Mouse (Mus musculus) spleen, postnatal 36 days (tissue): ENCODE data around the gene Mamdc2.

Source experiments
- DNase-seq, 2 experiments: peaks; one replicate each; pipeline ENCODE4 v3.0.0; 2022; ENCODE audit warnings: low spot score in 2 of 2, mixed read lengths in 1 of 2

The Mamdc2 gene

GRCm38 (mm10) chr19:23435731-23436130 is 12.5 kb downstream of the Mamdc2 start:
- DNase-seq = no peak

- no peak for DNase-seq
Observed at GRCm38 (mm10) chr19:23434433-23434832, 13.8 kb downstream of the Mamdc2 start.

GRCm38 (mm10) chr19:23417668-23418067 is 30.6 kb downstream of the Mamdc2 start:
- DNase-seq = no peak

GRCm38 (mm10) chr19:23410800-23411199 is 37.4 kb downstream of the Mamdc2 start:
- DNase-seq = no peak

DNA sequence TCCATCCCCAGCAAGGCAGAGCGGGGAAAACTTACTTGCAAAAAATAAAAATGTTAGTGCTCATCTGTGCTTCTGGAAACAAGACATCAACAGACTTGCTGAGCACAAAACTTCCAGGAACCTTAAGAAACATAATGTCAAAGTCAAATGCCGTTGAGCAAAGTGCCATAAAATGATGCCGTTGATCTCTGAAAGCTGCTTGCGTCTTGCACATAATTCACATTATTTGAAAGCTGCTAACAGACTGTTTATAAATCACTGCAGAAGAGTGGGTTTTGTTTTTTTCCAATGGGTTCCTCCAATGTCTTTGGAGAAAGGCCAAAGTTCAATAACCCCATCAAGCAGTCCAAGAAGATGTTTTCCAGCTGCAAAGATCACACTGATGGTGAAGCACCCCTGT is 37.9 kb downstream of the Mamdc2 start:
- no peak for DNase-seq

GRCm38 (mm10) chr19:23401469-23402135 is 46.6 kb downstream of the Mamdc2 start:
- DNase-seq = no peak

- no peak for DNase-seq
Observed at GRCm38 (mm10) chr19:23400485-23400884, 47.8 kb downstream of the Mamdc2 start.

DNA sequence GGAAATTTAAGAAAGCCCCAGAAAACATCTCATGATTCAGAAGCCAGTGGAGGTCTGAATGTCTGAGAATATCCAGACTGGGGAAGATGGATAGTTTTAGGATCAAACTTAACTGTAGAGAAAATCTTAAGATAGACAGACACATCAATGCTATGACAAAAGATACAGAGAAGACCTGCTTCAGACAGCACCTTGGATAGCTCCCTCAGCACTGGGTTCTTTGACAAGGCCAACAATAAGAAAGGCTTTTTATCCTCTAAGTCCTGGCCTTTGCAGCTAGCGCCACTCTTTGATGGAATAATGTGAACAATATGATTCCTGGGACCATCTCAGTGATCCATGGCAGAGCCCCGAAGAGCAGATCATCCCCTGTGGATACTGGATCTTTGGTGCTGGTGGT is 52.3 kb downstream of the Mamdc2 start:
- DNase-seq = no peak

GRCm38 (mm10) chr19:23394597-23394996 is 53.6 kb downstream of the Mamdc2 start:
- no peak for DNase-seq

DNA sequence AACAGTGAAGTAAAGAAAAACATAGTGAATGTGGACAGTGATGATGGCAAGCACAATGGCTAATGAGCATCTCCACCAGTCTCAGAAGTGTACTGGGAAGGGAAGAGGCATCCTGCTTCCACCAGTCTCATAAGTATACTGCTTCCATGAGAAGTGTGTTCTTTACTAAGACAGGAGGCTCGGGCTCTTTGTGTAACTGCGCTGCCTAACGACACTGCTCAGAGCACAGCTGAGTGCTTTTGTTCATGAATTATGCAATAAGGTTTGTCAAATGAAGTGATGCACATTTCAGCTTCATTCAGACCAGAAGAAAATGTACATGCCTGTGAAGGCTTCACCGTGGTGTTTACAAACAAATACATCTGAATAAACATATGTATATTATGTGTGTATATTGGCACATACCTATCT is 59.4 kb downstream of the Mamdc2 start:
- DNase-seq = no peak

- DNase-seq = no peak
Observed at GRCm38 (mm10) chr19:23388083-23388861, 60.0 kb downstream of the Mamdc2 start.

GRCm38 (mm10) chr19:23382396-23382795 is 65.8 kb downstream of the Mamdc2 start:
- no peak for DNase-seq

DNA sequence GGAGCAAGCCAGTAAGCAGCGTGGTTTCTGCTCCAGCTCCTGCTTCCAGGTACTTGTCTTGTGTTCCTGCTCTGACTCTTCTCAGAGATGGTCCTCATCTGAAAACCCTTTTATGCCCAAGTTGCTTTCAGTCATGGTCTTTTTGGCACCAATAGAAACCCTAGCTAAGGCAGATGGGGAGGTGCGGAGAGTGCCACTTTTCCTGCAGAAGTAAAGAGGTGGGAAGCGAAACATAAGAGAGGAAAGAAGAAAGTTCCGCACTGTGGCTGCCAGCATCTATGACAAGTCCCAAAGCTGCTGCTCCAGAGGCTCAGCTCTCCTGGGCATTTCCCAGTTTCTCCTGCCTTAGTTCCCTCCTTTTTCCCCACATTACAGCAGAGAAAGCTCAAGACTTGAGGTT is 67.3 kb downstream of the Mamdc2 start:
- no peak for DNase-seq

DNA sequence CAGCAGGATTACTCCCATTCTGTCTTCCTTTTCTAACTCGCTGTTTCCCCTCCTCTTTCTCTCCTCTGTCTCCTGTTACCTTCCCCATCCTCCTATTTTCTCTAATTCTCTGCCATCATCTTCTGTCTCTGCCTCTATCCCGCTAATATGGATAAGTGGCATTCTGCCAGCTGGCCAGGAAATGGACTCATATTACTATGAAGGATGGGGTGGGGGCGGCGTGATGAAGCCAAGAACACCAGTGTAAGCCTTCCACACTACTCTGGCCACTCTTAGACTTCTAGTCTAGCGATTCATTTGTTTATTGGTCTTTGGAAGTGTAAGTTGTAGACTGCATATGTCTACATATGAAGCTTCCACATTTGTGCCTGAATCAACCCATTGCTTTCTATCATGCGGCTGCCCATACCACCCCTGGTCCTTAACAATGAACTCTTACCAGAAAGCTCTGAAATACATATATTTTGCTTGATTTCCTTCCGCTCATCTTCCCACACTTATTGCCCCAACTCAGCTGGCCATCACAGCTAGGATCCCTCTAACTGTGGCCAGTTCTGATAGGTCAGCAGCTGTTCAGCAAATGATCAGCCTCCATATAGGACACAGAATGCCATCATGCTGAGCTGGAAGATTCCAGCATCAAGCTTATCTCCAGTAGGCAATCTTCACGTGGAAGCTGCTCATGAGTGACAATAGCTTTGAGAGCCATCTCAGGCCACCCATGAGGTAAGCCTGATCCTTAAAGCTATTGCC is 68.3 kb downstream of the Mamdc2 start:
- DNase-seq = no peak

DNA sequence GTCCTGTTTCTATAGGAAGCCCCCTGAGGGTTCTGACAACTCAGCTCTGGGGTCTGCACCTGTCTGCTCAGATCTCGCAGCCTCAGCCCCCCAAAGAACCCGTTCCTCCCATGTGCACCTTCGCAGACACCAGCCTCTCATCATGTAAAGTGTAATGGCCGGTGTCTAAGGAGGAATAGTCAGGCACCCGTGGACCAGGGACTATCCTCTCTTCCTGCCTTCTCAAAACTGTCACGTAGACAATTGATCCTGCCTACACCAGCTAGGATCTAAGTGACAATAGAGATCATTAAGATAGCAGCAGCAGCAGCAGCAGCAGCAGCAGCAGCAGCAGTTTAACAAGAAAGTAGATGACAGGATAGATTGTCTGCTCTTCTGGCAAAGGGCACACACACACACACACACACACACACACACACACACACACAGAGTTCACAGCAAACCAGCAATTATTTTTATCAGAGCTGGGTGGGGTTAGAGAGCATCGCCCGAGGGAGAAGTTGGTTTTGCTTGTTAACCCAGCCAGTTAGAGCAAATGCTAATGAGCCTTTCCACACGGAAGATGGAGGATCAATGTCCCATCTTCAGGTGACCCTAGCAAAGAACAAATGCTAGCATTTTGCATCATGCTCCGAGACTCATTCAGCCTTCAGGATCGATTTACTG is 71.6 kb downstream of the Mamdc2 start:
- no peak for DNase-seq

- DNase-seq = no peak
Observed at GRCm38 (mm10) chr19:23374941-23375656, 73.1 kb downstream of the Mamdc2 start.

DNA sequence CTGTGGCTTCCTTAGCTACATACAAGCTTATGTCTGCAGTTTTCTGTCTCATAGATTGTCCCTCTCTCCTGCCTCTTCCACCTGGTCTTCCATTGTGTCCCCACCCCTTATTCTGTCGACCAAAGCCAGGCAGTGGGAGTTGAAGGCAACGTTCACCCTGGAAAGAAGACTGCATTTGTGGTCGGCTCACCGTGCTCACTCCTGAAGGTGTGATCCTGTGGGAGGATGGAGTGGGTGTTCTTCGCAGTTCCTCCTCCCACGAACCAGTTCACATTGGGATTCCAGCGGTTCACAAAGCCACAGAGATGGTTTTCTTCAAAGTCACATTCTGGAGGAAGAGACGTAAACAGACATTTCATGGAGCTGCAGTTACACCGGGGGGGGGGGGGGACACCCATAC is 74.5 kb downstream of the Mamdc2 start:
- no peak for DNase-seq

DNA sequence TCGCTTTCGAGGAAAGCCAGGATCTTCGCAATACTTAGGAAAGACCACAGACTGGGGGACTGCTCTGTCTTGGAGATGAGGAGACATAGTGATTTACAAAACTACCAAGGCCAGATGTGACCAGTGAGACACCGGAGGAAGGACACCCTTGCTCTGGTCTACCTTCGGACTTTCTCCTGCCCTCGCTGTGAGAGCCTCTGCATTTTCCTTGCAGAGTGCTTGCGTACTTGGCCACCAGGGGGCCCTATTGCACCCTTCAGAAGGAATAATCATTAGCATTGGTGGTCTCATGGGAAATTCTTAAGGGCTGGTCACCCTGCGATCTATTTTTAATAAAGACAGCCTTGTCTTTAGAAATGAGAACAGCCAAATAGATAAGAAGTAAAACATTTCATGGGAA is 75.0 kb downstream of the Mamdc2 start:
- peak; percentile 8 to 21 for DNase-seq

DNA sequence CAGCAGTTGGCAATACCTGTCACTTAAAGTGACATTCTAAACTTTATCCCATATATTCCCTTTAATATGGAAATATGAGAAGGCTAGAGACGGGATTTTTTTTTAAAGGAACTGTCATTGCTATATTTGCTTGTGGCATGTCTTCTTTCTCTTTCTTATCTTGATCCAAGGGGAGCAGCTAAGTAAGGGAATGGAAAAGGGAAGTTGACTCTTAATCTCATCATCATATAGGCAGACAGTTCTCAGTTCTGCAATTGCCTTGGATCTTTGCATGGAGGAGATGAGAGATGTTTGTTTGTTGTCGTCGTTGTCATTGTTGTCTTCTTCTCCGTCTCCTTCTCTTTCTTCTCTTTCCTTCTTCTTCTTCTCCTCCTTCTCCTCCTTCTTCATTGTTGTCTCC is 79.0 kb downstream of the Mamdc2 start:
- DNase-seq = no peak

GRCm38 (mm10) chr19:23362006-23362405 is 86.2 kb downstream of the Mamdc2 start:
- DNase-seq = no peak

DNA sequence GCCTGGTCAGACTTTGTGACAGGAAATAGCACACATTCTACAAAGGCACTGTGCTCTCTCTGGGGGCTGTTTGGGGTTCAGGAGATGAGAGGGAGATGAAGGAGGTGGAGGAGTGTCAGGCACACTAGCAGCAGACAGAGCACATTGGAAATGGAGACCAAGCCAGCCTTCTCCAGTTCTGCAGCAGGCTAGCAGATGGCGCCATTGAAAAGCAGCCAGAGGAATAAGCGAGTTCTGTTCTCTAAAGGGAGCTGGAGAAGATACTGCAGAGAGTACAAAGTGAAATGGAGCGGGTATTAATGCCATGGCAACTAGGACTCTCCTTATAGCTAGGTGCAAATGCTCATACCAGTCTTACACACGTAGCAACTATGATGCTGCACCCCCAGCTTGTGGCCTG is 87.1 kb downstream of the Mamdc2 start:
- no peak for DNase-seq
